Mouse (Mus musculus): ENCODE measurements around the gene Ak8. TPM values are rescaled to one million over a fixed set of nuclear protein-coding genes. Genes with fewer than 3 reads are reported as not detected.

Ak8 gene
- polyA plus RNA-seq, 1 experiment: 1.7 TPM

- H3K4me1 ChIP-seq (ENCODE audit: control insufficient read depth, insufficient read depth, low read length): no peaks in the 10 kb centered on the region
- H3K4me3 ChIP-seq (replicated peaks; ENCODE audit: control insufficient read depth, low read depth, low read length): no peak overlapping the region
- H3K27ac ChIP-seq (ENCODE audit: control insufficient read depth, insufficient read depth, low read depth, low read length, poor library complexity): no peak overlapping the region
- no peak for TF ChIP-seq CTCF (IDR thresholded peaks at IDR 0.05; ENCODE audit: control insufficient read depth, insufficient read depth, low read length)
- no peak for TF ChIP-seq POLR2A (IDR thresholded peaks at IDR 0.05; ENCODE audit: borderline replicate concordance, control insufficient read depth, low read depth, low read length)
- 91% methylated on average over 8 of the region's 8 CpGs for WGBS
Observed at GRCm38 (mm10) chr2:28676005-28676404, 24.0 kb upstream of the Ak8 start.

- Histone ChIP-seq H3K4me3 (replicated peaks; ENCODE audit: control insufficient read depth, low read depth, low read length) (no peak overlapping the region), H3K4me1 (ENCODE audit: control insufficient read depth, insufficient read depth, low read length) (no peaks in the 10 kb centered on the region), H3K27ac (ENCODE audit: control insufficient read depth, insufficient read depth, low read depth, low read length, poor library complexity) (no peak overlapping the region)
- 49% methylated on average over 4 of the region's 4 CpGs for WGBS
- no peak for TF ChIP-seq POLR2A (IDR thresholded peaks at IDR 0.05; ENCODE audit: borderline replicate concordance, control insufficient read depth, low read depth, low read length)
- no peak for TF ChIP-seq CTCF (IDR thresholded peaks at IDR 0.05; ENCODE audit: control insufficient read depth, insufficient read depth, low read length)
Observed at GRCm38 (mm10) chr2:28680710-28681109, 19.3 kb upstream of the Ak8 start.

- 82% methylated on average over 4 of the region's 4 CpGs for WGBS
- H3K4me3 ChIP-seq (replicated peaks; ENCODE audit: control insufficient read depth, low read depth, low read length): no peak overlapping the region
- H3K4me1 ChIP-seq (ENCODE audit: control insufficient read depth, insufficient read depth, low read length): no peaks in the 10 kb centered on the region
- H3K27ac ChIP-seq (ENCODE audit: control insufficient read depth, insufficient read depth, low read depth, low read length, poor library complexity): no peak overlapping the region
- TF ChIP-seq CTCF (IDR thresholded peaks at IDR 0.05; ENCODE audit: control insufficient read depth, insufficient read depth, low read length): no peak
- no peak for TF ChIP-seq POLR2A (IDR thresholded peaks at IDR 0.05; ENCODE audit: borderline replicate concordance, control insufficient read depth, low read depth, low read length)
Observed at GRCm38 (mm10) chr2:28681718-28682117, 18.2 kb upstream of the Ak8 start.

- WGBS: 82% methylated on average over 7 of the region's 7 CpGs
- Histone ChIP-seq H3K27ac (ENCODE audit: control insufficient read depth, insufficient read depth, low read depth, low read length, poor library complexity) (no peak overlapping the region), H3K4me1 (ENCODE audit: control insufficient read depth, insufficient read depth, low read length) (no peaks in the 10 kb centered on the region), H3K4me3 (replicated peaks; ENCODE audit: control insufficient read depth, low read depth, low read length) (no peak overlapping the region)
- TF ChIP-seq CTCF (IDR thresholded peaks at IDR 0.05; ENCODE audit: control insufficient read depth, insufficient read depth, low read length): no peak
- no peak for TF ChIP-seq POLR2A (IDR thresholded peaks at IDR 0.05; ENCODE audit: borderline replicate concordance, control insufficient read depth, low read depth, low read length)
Observed at GRCm38 (mm10) chr2:28685895-28686294, 14.1 kb upstream of the Ak8 start.

GRCm38 (mm10) chr2:28688431-28688830 lies 11.5 kb upstream of the Ak8 start:
- 43% methylated on average over 3 of the region's 3 CpGs for WGBS
- TF ChIP-seq CTCF (IDR thresholded peaks at IDR 0.05; ENCODE audit: control insufficient read depth, insufficient read depth, low read length) (peak; percentile 78), POLR2A (IDR thresholded peaks at IDR 0.05; ENCODE audit: borderline replicate concordance, control insufficient read depth, low read depth, low read length) (no peak)
- H3K4me3 ChIP-seq (replicated peaks; ENCODE audit: control insufficient read depth, low read depth, low read length): no peak overlapping the region

DNA sequence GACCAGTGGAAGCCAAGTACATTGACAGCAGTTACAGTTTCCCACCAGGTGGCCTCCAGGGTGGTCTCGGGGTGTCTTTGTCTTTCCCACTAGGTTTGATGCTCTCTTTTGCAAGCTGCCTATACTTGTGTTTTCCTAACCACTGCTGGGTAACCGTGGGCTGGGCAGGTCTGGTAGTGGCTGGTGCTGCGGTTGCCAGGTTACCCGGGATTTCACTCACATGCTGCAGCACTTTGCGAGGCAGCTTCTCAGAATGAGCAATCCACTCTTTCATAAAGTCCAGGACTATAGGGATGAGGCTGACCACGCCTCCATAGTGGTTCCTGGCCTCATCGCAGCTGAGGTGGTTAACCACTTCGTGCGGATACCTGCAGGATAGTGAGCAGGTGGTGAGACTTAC lies 7.3 kb upstream of the Ak8 start:
- Histone ChIP-seq H3K27ac (ENCODE audit: control insufficient read depth, insufficient read depth, low read depth, low read length, poor library complexity) (no peak overlapping the region), H3K4me1 (ENCODE audit: control insufficient read depth, insufficient read depth, low read length) (no peaks in the 10 kb centered on the region), H3K4me3 (replicated peaks; ENCODE audit: control insufficient read depth, low read depth, low read length) (no peak overlapping the region)
- 82% methylated on average over 9 of the region's 9 CpGs for WGBS
- TF ChIP-seq POLR2A (IDR thresholded peaks at IDR 0.05; ENCODE audit: borderline replicate concordance, control insufficient read depth, low read depth, low read length) (no peak), CTCF (IDR thresholded peaks at IDR 0.05; ENCODE audit: control insufficient read depth, insufficient read depth, low read length) (no peak)

More at GRCm38 (mm10) chr2:28688431-28688830, 11.5 kb upstream of the Ak8 start:
- Histone ChIP-seq H3K27ac (ENCODE audit: control insufficient read depth, insufficient read depth, low read depth, low read length, poor library complexity) (no peak overlapping the region), H3K4me1 (ENCODE audit: control insufficient read depth, insufficient read depth, low read length) (no peaks in the 10 kb centered on the region)

DNA sequence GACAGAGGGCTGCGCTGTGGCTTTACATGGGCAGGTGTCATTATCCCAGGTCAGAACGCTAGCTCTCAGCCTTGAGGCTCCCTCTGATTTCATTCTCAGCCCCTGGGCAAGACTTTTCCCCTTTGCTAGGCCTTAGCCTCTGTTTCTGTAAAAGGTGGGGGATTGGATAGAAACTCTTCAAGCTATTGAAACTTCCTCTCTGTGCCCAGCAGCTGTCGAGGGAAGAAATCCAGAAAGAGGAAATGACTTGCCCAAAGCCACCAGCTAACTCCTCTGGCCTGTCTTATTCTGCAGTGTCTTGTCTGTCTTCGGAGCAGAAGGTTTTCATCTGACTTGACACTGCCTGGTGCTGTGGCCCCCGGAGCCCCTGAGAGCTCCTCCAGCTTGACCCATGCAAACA lies 1.4 kb upstream of the Ak8 start:
- WGBS: 12% methylated on average over 5 of the region's 5 CpGs
- Histone ChIP-seq H3K27ac (ENCODE audit: control insufficient read depth, insufficient read depth, low read depth, low read length, poor library complexity) (peak overlapping the region; percentile 59), H3K4me1 (ENCODE audit: control insufficient read depth, insufficient read depth, low read length) (peaks cover 6% of the 10 kb centered on the region), H3K4me3 (replicated peaks; ENCODE audit: control insufficient read depth, low read depth, low read length) (peak overlapping the region; percentile 16)
- TF ChIP-seq CTCF (IDR thresholded peaks at IDR 0.05; ENCODE audit: control insufficient read depth, insufficient read depth, low read length): no peak
- no peak for TF ChIP-seq POLR2A (IDR thresholded peaks at IDR 0.05; ENCODE audit: borderline replicate concordance, control insufficient read depth, low read depth, low read length)

GRCm38 (mm10) chr2:28701646-28702262 lies 1.8 kb downstream of the Ak8 start:
- H3K4me3 ChIP-seq (replicated peaks; ENCODE audit: control insufficient read depth, low read depth, low read length): no peak overlapping the region
- TF ChIP-seq CTCF (IDR thresholded peaks at IDR 0.05; ENCODE audit: control insufficient read depth, insufficient read depth, low read length) (no peak), POLR2A (IDR thresholded peaks at IDR 0.05; ENCODE audit: borderline replicate concordance, control insufficient read depth, low read depth, low read length) (no peak)
- no peak overlapping the region for H3K27ac ChIP-seq (ENCODE audit: control insufficient read depth, insufficient read depth, low read depth, low read length, poor library complexity)
- WGBS: 50% methylated on average over 8 of the region's 8 CpGs
- H3K4me1 ChIP-seq (ENCODE audit: control insufficient read depth, insufficient read depth, low read length): peaks cover 6% of the 10 kb centered on the region

All from bone marrow, adult 2 months (tissue).